Mouse (Mus musculus): ENCODE data around the gene Gria4.

DNA sequence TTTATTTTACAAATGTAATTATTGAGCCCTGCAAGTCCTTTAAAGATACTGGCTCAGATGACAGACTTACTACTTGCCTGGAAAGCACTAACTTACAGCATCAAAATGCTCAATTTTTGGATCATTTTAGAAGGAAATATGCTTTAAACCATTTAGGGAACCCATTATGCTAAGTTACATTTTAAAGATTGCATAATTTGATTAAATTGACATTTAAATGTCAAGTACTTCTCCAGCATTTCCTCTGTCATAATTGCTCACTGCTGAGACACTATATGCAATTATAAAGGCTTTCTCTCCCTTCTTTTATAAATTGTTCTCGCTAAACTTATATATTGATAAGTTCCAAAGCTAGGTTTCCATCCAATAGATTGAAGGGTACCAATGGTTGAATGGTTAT lies 108.9 kb downstream of the Gria4 start:
- TF ChIP-seq CTCF (IDR thresholded peaks at IDR 0.05; ENCODE audit: low read depth, low read length) = no peak
- TF ChIP-seq POLR2A (IDR thresholded peaks at IDR 0.05; ENCODE audit: extremely low read depth, insufficient read depth, low read length) = no peak
